Mouse (Mus musculus): ENCODE measurements around the gene Cnbp.

Cnbp gene

GRCm38 (mm10) chr6:87850900-87851614, at the start of gene Cnbp:
TSS of gene Cnbp (minus strand) at chr6:87851106.
- peak; percentile 95 for DNase-seq (ENCODE audit: low read depth, low spot score)

GRCm38 (mm10) chr6:87898028-87898427, 47.1 kb upstream of the Cnbp start:
- DNase-seq (ENCODE audit: low read depth, low spot score) = no peak

GRCm38 (mm10) chr6:87893931-87894330, 43.0 kb upstream of the Cnbp start:
- no peak for DNase-seq (ENCODE audit: low read depth, low spot score)

- peak; percentile 99 for DNase-seq (ENCODE audit: low read depth, low spot score)
Observed at GRCm38 (mm10) chr6:87887594-87888233, 36.8 kb upstream of the Cnbp start, which contains the start of gene Copg1. TSS of gene Copg1 (plus strand) at chr6:87887814.

GRCm38 (mm10) chr6:87886721-87887120, 35.8 kb upstream of the Cnbp start:
- no peak for DNase-seq (ENCODE audit: low read depth, low spot score)

GRCm38 (mm10) chr6:87882816-87883215, 31.9 kb upstream of the Cnbp start:
- no peak for DNase-seq (ENCODE audit: low read depth, low spot score)

GRCm38 (mm10) chr6:87882221-87882620, 31.3 kb upstream of the Cnbp start:
- no peak for DNase-seq (ENCODE audit: low read depth, low spot score)

GRCm38 (mm10) chr6:87879628-87880027, 28.7 kb upstream of the Cnbp start:
- DNase-seq (ENCODE audit: low read depth, low spot score) = no peak

GRCm38 (mm10) chr6:87879010-87879409, 28.1 kb upstream of the Cnbp start:
- no peak for DNase-seq (ENCODE audit: low read depth, low spot score)

GRCm38 (mm10) chr6:87876068-87876643, 25.2 kb upstream of the Cnbp start:
- DNase-seq (ENCODE audit: low read depth, low spot score) = no peak

- no peak for DNase-seq (ENCODE audit: low read depth, low spot score)
Observed at GRCm38 (mm10) chr6:87875562-87875961, 24.7 kb upstream of the Cnbp start.

GRCm38 (mm10) chr6:87875083-87875482, 24.2 kb upstream of the Cnbp start:
- no peak for DNase-seq (ENCODE audit: low read depth, low spot score)

GRCm38 (mm10) chr6:87873963-87874362, 23.1 kb upstream of the Cnbp start:
- no peak for DNase-seq (ENCODE audit: low read depth, low spot score)

- DNase-seq (ENCODE audit: low read depth, low spot score) = no peak
Observed at GRCm38 (mm10) chr6:87873104-87873503, 22.2 kb upstream of the Cnbp start.

- DNase-seq (ENCODE audit: low read depth, low spot score) = no peak
Observed at GRCm38 (mm10) chr6:87871240-87871639, 20.3 kb upstream of the Cnbp start.

- DNase-seq (ENCODE audit: low read depth, low spot score) = no peak
Observed at GRCm38 (mm10) chr6:87870440-87870839, 19.5 kb upstream of the Cnbp start.

- no peak for DNase-seq (ENCODE audit: low read depth, low spot score)
Observed at GRCm38 (mm10) chr6:87868871-87869506, 18.1 kb upstream of the Cnbp start.

GRCm38 (mm10) chr6:87867256-87867655, 16.4 kb upstream of the Cnbp start:
- DNase-seq (ENCODE audit: low read depth, low spot score) = no peak

GRCm38 (mm10) chr6:87866211-87866610, 15.3 kb upstream of the Cnbp start:
- no peak for DNase-seq (ENCODE audit: low read depth, low spot score)

- DNase-seq (ENCODE audit: low read depth, low spot score) = no peak
Observed at GRCm38 (mm10) chr6:87857071-87857470, 6.2 kb upstream of the Cnbp start.

GRCm38 (mm10) chr6:87853446-87853845, 2.5 kb upstream of the Cnbp start:
- no peak for DNase-seq (ENCODE audit: low read depth, low spot score)

- DNase-seq (ENCODE audit: low read depth, low spot score) = no peak
Observed at GRCm38 (mm10) chr6:87851871-87852270, 965 bp upstream of the Cnbp start.

Data from embryo, embryonic 11.5 days (tissue).